Mouse (Mus musculus): ENCODE measurements at regions not wholly inside any gene's neighbourhood (a gene's known extent, or its start where the extent isn't known, plus 50 kb on each side); places are given as distances from the start of the nearest gene placed in this dataset.
A peak's percentile ranks its signal among the peaks of the same experiment; 100 is the strongest.
"Not testable (repeated sequence)": the region's sequence is repeated elsewhere in the genome, so short reads cannot be mapped to it uniquely, and the experiment has no call there.

DNA sequence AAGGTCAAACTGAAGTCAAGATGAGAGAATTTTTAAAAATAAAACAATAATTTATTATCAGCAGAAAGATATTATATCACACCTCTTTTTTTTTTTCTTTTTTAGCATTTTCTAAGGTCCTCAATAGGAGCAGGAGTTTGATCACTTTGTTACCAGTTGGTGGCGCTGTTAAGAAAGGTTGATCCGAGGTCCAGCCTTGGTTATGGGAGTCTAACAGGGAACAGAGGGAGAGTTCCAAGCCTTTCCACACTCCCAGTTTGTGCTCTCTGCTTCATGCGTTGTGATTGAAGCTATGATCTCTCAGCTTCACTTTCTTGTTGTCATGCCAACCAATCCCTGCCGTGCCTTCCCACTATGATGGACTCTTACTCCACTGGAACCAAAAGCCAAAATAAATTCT is 83.8 kb downstream of the Fam174a start:
- no peak for DNase-seq

DNA sequence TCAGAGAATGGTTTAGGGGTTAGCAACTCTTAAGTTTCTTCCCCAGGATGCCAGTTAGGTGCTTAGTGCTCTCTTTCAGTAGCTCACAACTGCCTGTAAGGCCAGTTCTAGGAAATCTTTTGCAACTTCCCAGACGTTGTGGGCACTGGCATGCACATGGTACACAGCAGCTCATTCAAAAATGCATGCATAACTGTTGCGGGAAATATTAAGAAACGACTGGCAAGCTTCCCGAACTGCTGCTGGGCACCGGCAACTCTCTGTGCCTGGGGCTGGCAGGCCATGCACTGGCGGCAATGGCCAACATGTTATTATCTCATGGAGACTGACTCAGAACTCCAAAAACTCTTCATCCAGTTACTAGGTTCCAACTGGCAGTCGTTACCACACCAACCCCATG is 86.3 kb downstream of the Fam174a start:
- no peak for DNase-seq

DNA sequence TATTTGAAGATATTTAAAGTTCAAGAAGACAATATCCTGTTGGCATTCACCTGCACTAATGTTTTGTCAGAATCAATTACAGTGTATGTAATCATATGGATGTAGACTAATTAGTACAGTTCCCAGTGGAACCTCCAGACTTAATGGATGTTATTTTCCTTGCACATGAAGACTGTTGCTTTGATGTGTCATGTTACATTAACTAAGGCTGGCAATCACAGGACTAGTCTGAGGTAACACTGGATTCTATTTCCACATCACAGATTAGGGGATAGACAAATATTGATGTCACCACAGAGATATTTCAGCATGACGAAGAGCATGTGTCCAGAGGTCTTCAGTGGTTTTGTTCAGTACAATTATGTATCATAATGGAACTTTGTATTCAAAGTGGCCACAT is 108.8 kb downstream of the Fam174a start:
- DNase-seq, result no peak

DNA sequence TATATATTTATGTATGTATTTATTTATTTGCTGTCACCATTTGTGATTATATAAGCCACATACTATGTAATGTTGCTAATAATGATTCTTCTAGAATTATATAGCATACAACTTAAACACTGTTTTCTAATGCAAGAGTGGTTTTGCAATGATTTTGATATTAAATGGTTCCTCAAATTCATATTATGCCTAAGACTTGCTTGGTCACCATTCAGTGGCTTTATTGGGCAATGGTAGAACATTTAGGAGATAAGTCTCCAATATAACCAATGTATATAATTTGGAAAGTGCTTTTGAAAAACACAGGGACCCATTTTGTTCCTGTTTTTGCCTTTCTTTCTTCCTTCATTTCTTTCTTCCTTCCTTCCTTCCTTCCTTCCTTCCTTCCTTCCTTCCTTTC is 112.0 kb downstream of the Fam174a start:
- no peak for DNase-seq

DNA sequence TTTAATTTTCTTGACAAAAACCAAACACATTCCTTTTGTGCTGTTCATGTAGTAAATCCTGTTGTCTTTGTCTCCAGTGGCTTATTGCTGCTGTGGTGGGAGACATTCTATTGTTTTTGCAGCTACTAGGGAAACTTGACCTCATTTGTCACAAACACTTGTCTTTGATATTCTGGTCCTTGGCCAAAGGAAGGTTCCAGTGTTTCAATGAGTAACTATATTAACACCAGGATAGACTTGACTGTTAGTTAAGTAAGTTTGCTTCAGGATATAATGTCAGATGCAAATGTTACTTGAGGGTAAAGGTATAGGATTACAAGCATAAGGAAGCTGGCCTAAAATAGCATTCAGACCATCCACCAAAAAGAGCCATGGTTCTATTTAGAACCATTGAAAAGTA is 123.7 kb downstream of the Fam174a start:
- no peak for DNase-seq

DNA sequence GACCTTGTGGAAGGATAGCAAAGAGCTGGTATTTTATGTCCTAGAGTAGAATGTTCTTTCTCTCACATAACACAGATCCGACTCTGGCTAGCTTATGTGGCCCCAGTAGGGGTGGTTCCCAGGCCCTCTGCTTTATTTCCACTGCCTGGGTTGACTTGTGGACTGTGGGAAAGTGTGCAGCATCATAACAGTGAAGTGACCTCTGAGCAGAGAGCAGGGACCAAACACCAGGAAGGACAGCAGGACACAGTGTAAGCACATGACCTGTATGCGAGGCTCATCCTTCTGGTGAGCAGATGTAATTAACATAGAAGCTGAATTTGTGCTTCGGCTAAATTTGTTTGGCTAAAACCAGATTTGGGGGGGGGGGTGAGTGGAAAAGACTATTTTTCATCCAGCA is 132.1 kb downstream of the Fam174a start:
- no peak for DNase-seq

DNA sequence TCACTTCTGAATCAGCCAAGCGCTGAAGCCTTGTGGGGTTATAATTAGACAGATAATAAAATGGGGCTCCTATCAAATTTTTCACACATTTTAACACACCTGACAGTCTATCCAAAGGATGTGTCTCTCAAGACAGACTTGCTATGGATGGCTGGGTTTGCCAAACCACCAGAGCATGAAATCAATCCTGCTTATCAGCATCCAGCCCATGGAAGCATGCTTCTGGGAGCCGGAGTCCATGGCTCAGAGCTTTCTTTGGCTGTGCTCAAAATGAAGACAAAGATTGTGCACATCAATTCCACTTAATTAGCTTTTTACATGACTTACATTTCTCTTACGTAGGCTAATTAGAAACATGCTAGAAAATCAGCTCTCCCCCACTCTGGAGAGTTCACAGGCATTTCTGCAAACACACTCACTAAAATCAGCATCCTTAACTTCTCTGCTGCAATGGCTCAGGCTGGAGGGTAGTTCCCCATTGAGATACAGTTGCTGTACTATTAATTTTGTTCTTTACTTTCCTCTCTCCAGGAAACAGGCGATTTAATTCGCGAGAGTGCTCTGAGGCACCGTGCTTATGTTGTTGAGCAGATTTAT is 135.6 kb downstream of the Fam174a start:
- DNase-seq, result no peak

DNA sequence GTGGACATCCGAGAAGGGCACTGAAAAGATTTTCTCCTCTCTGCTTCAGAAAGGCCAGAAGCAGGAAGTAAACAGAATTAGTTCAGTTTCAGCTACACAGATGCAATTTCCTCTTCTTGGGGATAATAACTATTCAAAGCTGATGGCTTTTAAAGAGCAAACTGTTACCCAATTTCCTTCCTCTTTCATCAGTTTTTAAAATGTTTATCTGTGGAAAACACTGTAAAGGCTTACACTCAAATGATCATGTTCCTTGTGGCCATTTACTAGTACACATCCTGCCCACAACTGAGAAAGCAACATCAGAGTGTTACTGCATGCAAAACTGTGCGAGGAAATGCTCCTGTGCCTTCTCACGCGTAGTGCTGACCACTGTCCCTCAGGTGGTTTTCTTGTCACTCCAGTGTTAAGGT is 137.5 kb downstream of the Fam174a start:
- no peak for DNase-seq

DNA sequence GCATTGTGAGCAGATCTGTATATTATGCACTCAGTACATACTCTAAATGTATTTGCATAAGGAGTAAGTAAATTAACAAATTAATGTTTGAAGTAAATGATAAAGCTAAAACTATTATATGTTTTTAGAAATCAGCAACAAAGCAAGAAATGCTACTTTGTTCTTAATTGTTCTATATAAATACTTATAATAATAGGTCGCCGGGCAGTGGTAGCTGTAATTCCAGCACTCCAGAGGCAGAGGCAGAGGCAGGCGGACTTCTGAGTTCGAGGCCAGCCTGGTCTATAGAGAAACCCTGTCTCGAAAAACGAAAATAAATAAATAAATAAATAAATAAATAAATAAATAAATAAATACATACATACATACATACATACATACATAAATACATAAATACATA is 138.3 kb downstream of the Fam174a start:
- peak; percentile 72 for DNase-seq

DNA sequence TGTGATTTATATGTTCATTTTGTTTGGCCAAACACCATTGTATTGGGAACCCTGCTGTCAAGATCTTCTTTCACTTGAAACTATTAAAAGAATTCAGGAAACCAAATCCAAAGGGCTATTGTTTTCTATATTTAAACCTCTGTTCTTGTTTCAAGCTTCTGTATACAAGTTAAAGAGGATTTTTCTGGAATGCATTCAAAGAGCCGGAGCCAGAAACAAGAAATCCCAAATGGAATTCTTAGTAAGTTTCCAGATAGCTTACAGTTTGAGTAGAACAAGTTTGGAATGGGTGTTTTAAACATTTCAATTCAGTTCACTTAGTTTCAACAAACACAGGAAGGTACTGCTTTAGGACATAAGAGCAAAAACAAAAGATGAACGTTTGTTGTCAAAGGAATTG is 140.8 kb downstream of the Fam174a start:
- DNase-seq, result no peak

DNA sequence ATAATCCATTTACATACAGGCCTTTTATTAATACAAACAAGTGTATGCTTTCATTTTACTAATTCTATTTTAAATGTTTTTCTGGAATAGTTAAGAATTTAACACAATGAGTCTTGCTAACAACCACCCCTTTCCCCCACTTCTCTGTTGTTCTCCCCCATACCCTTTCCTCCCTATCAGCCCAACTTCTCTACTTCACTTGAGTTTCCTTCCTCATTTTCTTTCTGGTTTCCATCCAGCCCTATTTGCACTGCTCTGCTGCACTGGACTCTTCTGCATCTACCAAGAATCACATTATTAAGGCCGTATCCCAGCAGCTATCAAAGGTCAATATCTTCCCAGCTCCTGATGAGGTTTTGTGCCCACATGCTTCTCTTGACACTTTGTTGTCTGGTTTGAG is 145.9 kb downstream of the Fam174a start:
- no peak for DNase-seq

DNA sequence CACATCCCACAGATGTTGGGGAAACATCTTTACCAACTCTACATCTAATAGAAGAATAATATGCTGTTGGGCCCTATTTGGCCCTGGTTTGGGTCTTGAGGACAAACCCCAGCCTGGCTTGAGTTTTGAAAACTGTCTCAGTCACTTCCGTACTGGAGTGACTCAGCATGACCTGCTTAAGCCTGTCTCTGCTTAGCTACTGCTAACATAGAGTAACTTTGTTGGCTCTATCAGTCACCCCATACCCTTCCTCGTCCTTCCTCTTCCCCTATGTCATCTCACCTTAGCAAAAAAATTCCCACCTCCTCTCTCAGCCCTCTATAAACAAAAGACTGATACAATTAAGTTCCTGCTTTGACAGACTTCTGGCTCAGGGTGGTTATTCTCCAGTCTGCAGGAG is 154.7 kb downstream of the Fam174a start:
- no peak for DNase-seq

DNA sequence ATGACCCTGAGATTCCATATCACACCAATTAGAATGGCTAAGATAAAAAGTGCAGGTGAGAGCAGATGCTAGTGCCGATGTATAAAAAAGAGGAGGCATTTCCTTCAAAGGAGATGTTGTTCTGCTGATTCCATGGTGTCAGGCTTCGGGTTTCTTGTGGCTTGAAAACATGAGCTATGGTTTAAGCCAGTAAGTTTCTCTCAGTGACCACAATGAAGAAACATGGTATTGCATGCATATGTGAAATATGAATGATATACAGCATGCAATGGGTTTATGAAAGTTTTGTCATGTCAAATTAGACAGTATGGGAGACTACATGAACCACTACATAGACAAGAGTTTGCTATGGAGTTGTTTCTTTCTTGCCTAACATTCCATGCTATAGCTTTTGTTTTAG is 155.3 kb downstream of the Fam174a start:
- DNase-seq, result no peak

DNA sequence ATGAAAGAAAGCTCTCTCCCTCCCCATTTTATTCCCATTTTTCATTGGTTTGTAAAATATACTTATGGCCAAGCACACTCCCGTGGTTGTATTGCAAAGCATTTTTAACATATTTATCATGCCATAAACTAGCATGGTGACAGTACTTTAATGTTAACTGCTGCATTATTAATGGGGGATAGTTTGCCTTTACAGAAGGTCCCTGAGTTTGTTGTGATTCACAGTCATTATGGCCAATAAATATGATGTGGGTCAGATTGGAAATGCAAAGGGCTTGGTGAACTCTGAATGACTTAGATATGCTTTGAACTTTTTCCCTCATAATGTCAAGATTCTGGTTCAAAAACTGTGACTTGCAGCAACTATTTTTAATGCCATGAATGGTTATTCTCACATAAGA is 157.1 kb downstream of the Fam174a start:
- DNase-seq, result no peak

DNA sequence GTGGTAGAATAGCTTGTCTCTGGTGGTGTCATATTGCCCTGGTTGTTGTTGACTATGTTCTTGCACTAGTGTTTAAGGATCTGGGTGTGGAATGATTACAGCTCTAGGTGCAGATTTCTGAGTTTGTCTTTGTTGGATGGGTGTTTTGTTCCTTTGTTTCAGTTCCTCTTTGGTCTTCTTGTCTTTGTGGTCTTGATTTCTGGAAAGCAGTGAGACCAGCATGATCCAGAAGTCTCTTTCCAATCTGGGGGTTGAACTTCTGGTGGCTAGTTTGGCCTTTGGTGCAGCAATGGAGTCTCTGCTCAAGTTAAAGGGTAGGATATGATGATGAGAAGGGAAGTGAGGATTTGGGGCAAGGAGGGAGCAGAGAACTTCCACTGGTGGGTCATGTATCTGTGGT is 174.4 kb downstream of the St8sia4 start:
- no peak for DNase-seq

DNA sequence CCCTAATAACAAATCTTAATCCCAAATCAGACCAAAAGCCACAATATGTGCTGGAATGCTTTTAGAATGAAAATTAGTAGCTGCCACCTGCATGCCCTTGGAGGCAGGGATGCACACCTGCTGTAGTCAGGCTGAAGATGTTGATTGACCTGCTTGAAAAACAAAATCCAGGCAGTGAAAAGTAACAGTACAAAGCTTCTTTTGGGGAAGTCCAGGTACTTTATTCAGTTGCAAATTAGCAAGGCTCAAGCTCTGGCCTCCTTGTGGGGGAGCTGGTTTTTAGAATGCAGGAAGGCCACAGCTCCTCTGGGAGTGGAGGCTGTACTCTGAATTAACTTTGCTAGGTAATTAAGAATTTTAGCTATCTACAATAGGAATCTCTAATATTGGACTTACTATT is 166.7 kb downstream of the St8sia4 start:
- DNase-seq, result not testable (repeated sequence)

DNA sequence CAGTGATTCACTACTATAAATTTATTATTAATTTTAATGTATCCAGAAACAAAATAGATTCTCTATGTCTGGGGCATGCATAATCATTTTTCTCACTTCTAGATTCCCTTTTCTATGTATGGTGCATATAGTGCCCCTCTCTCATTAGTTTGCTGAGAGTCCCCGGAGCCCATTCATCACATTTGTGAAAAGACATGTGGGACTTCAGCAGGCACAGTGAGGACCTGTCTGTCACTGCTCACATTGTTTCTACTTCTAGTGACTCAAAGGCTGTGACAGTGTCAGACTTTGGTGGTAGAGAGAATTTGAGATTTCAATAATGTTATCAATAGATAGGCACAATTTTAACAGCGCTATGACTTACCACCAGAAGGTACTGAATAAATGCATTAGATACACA is 158.7 kb downstream of the St8sia4 start:
- DNase-seq, result no peak

DNA sequence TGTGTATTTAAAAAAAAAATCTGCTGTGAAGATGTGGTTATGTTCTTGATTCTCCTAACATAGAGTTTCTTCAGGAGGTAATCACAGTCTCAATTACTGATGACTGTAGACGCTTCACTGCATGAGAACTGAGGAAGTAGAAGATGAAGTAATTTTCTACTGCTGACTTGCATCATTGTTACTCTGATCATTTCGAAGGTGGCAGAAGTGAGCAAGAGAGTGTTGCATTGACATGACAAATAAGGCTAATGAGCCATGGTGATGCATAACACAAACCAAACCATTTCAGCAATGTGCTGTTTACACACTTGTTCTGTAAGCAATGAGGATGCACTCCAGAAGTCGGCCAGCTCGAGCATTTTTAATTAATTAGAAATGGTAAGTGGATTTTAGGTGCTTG is 138.6 kb downstream of the St8sia4 start:
- DNase-seq, result no peak

DNA sequence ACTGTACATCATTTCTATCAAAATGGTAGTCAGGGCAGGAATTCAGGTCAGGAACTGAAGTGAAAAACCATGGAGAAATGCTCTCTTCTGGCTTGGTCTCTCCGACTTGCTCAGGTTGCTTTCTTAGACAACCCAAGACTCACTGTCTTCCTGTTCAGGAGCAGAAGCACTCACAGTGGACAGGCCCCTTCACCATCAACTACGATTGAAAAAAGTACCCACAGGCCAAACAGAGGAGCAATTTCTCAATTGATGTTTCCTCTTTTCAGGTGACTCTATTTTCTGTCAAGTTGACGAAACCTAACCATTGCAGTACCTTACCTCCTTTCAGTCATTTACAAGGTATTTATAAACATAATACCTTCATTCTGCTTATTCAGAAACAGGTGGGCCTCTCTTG is 136.4 kb downstream of the St8sia4 start:
- DNase-seq, result no peak
